Mouse (Mus musculus) liver, embryonic 14.5 days (tissue): ENCODE results near the gene Thsd4. TPM values are rescaled to one million over a fixed set of nuclear protein-coding genes. Genes with fewer than 3 reads are reported as not detected.

ENCODE experiments used
- ATAC-seq: fragments of 200-750 bp; cut with Nextera tagmentation; 2 replicates; pipeline ENCODE4 v1.8.0; 2017; ENCODE audit warnings: moderate number of reproducible peaks, mild to moderate bottlenecking, moderate library complexity; ENCODE audit not compliant: insufficient read depth
- DNase-seq, 3 experiments: peaks; one replicate each; pipeline ENCODE4 v3.0.0-alpha.2; 2012 to 2013; ENCODE audit warnings: low read depth in 3 of 3, low spot score in 3 of 3
- H3K27ac ChIP-seq: fragments of 300-500 bp; sonication (generic); 2 replicates; pipeline ENCODE4 v1.5.1; 2014; ENCODE audit warnings: moderate library complexity, mild to moderate bottlenecking, control low read depth, inconsistent platforms
- H3K27me3 ChIP-seq: fragments of 300-500 bp; sonication (generic); 2 replicates; pipeline ENCODE4 v1.6.1; 2014; ENCODE audit warnings: mild to moderate bottlenecking, low read length, moderate library complexity; ENCODE audit not compliant: control insufficient read depth, insufficient read depth
- H3K36me3 ChIP-seq: fragments of 300-500 bp; sonication (generic); replicated peaks from 2 replicates; pipeline ENCODE4 v1.6.1; 2014; ENCODE audit warnings: low read depth; ENCODE audit not compliant: control insufficient read depth, insufficient read depth
- H3K4me1 ChIP-seq, 2 experiments: fragments of 200-500 bp in 1 of 2; fragments of 300-500 bp in 1 of 2; sonication (generic) in 1 of 2; replicated peaks; 2 replicates each; pipeline ENCODE4 v1.6.1; 2012 to 2014; ENCODE audit warnings: antibody characterized with exemption in 1 of 2, inconsistent platforms in 1 of 2, low read length in 1 of 2; ENCODE audit not compliant: control insufficient read depth in 2 of 2, insufficient read depth in 2 of 2
- H3K4me2 ChIP-seq: fragments of 300-500 bp; sonication (generic); 2 replicates; pipeline ENCODE4 v1.6.1; 2014; ENCODE audit warnings: low read depth, mild to moderate bottlenecking, control low read depth, moderate library complexity
- H3K4me3 ChIP-seq, 2 experiments: fragments of 200-500 bp in 1 of 2; fragments of 300-500 bp in 1 of 2; sonication (generic) in 1 of 2; 2 replicates each; pipeline ENCODE4 v1.5.1; 2012 to 2014; ENCODE audit warnings: low read depth in 2 of 2, low read length in 2 of 2, mild to moderate bottlenecking in 2 of 2, control low read depth in 1 of 2, inconsistent platforms in 1 of 2, moderate library complexity in 1 of 2; ENCODE audit not compliant: insufficient read depth in 1 of 2
- H3K9ac ChIP-seq: fragments of 300-500 bp; sonication (generic); replicated peaks from 2 replicates; pipeline ENCODE4 v1.6.1; 2014; ENCODE audit warnings: mild to moderate bottlenecking, control low read depth, moderate library complexity
- H3K9me3 ChIP-seq: fragments of 300-500 bp; sonication (generic); 2 replicates; pipeline ENCODE4 v1.6.1; 2016; ENCODE audit warnings: low read length, mixed read lengths; ENCODE audit not compliant: control insufficient read depth
- CTCF ChIP-seq: IDR thresholded peaks from 2 replicates; pipeline ENCODE4 v1.5.1; 2016; ENCODE audit warnings: antibody characterized with exemption, low read depth, control low read depth
- EP300 ChIP-seq: IDR thresholded peaks from 2 replicates; pipeline ENCODE4 v1.6.1; 2016; ENCODE audit warnings: antibody characterized with exemption, low read depth
- WGBS: fragments of 180-500 bp; shearing (Covaris S2); extraction: QIAGEN DNeasy Blood & Tissue Kit; methylation state at CpG from one replicate; pipeline ENCODE4 v1.1.7; 2014; ENCODE audit not compliant: insufficient replicate concordance; 5-methylcytosine and 5-hydroxymethylcytosine counted together
- polyA plus RNA-seq, 2 experiments: library from polyadenylated mRNA; depleted of rRNA in 1 of 2; stranded (reverse) in 1 of 2; unstranded in 1 of 2; fragments of >200 nt; fragmentation: Nextera tagmentation in 1 of 2; extraction: Ambion mirVana in 1 of 2; gene quantifications; 2 replicates each; pipeline versions ENCODE4 v1.2.1 to v1.2.3; 2012 to 2014

The Thsd4 gene
- polyA plus RNA-seq, 2 experiments: 0.43 to 0.48 TPM

DNA sequence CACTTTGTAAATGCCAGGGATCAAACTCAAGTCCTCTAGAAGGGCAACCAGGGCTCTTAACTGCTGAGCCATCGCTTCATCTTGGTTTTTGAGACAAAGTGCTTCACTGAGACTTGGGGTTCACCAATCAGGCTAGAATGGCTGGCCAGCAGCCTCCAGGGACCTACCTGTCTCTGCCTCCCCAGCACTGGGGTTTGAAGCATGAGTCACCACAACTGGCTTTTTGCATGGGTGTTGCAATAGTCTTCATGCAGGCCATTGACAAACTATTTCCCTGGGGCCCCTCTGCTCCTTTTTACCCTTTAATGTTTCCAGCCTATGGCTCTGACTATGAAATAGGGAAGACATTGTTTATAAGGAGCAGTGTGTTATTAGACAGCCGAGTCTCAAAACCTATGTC, 6.0 kb upstream of the Thsd4 start:
- Histone ChIP-seq H3K36me3 (no peaks in the 10 kb centered on the region), H3K27me3 (no peaks in the 10 kb centered on the region; the same call in 1 of the 2 replicates), H3K4me1 (no peaks in the 10 kb centered on the region), H3K9me3 (no peaks in the 10 kb centered on the region), H3K4me3 (no peak overlapping the region), H3K9ac (no peak overlapping the region), H3K27ac (no peak overlapping the region), H3K4me2 (no peak overlapping the region)
- DNase-seq (no peak), ATAC-seq (no peak)
- WGBS: 65% methylated on average over 2 of the region's 2 CpGs
- TF ChIP-seq EP300 (no peak), CTCF (no peak)

DNA sequence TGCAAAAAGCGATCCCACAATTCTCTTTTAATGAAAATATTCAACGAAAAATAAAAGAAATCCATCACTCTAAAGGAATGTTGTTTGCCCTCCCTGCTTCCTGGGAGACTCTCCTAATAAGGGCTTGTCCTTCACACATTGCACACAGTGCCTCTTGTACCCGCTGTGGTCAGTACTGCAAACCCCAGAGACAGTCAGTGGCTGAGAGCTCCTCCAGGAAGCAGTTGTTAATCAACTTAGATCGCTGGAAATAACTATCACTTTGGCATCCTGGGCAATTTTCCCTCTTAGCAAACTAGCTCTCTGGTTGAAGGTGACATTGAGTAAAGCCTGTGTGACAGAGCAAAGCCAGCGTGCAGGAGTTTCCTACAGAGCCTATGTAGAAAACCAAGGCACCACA, 5.2 kb upstream of the Thsd4 start:
- TF ChIP-seq CTCF (no peak), EP300 (no peak)
- H3K9me3 ChIP-seq: no peaks in the 10 kb centered on the region
- H3K4me1 ChIP-seq: no peaks in the 10 kb centered on the region
- WGBS: 43% methylated on average over 5 of the region's 5 CpGs
- H3K27me3 ChIP-seq: peaks cover under 1% of the 10 kb centered on the region; the same call in 1 of the 2 replicates
- H3K4me3 ChIP-seq: no peak overlapping the region
- ATAC-seq: no peak
- DNase-seq: no peak
- no peaks in the 10 kb centered on the region for H3K36me3 ChIP-seq
- H3K9ac ChIP-seq: no peak overlapping the region
- no peak overlapping the region for H3K27ac ChIP-seq
- H3K4me2 ChIP-seq: no peak overlapping the region

DNA sequence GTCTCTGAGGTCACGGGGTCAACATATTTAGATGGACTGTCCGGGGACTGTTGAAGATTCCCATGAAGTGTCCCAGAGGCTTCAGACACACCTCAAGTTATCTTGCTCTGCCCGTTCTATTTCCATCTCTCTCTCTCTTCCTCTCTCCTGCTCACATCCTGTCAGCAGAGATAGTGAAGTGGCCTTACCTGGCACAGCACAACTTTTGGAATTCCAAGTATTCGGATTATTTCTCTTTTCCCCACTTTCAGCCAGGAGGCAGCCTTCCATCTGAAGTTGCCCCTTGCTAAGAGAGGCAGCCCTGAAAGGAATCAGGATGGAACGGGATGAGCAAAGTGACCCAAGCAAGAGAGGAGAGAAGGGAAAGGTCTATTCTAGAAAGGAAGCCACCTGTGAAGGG, 4.3 kb upstream of the Thsd4 start:
- no peak overlapping the region for H3K4me3 ChIP-seq
- H3K9me3 ChIP-seq: no peaks in the 10 kb centered on the region
- H3K4me1 ChIP-seq: no peaks in the 10 kb centered on the region
- no peak overlapping the region for H3K9ac ChIP-seq
- TF ChIP-seq CTCF (no peak), EP300 (no peak)
- ATAC-seq (no peak), DNase-seq (no peak)
- no peak overlapping the region for H3K27ac ChIP-seq
- H3K36me3 ChIP-seq: no peaks in the 10 kb centered on the region
- WGBS: 56% methylated on average over 5 of the region's 5 CpGs
- H3K4me2 ChIP-seq: no peak overlapping the region
- peaks cover 7% of the 10 kb centered on the region for H3K27me3 ChIP-seq

DNA sequence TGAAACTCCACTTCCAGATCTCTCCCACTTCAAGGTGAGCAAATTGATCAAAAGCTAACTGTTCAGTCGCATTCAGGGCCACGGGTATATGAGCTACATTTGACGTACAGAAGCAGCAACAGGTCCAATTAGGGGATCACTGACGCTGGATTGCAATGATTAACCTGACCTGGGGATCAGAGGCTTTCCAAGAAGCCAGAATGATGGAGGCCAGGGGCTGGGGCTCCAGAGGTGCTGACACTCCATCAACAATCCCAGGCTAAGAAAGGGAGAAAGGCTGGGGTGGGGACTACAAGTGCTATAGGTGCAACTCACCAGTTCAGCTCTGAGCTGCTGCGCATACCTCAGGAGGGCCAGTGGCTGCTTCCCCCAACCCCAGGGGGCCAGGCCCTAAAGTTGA, 703 bp downstream of the Thsd4 start:
- DNase-seq: no peak
- peaks cover 0 to 4% of the 10 kb centered on the region in 2 experiments; a peak in 2 of 4 replicates for H3K4me1 ChIP-seq
- TF ChIP-seq EP300 (no peak), CTCF (no peak)

DNA sequence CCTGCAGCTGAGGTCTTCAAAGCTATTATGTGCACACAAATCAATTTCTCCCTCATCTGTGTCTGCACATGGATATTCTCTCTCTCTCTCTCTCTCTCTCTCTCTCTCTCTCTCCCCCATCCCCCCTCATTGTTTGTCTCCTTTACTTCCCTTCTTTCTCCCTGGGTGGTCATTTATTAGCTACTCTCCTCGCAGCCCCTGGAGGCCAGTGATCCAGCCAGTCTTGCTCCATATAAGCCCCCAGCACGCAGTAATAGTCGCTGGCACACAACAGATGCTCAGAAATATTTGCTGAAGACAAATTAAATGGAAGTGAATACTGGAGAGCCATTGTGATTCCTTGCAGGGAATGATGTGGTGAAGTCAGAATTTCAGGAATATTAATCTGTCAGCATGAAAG, 2.2 kb downstream of the Thsd4 start:
- ATAC-seq (no peak), DNase-seq (no peak)
- Histone ChIP-seq H3K4me3 (no peak overlapping the region), H3K4me2 (no peak overlapping the region), H3K36me3 (no peaks in the 10 kb centered on the region), H3K9me3 (no peaks in the 10 kb centered on the region), H3K4me1 (peaks cover 0 to 4% of the 10 kb centered on the region in 2 experiments; a peak in 2 of 4 replicates), H3K27me3 (peaks cover 15% of the 10 kb centered on the region), H3K27ac (no peak overlapping the region), H3K9ac (no peak overlapping the region)
- TF ChIP-seq EP300 (no peak), CTCF (no peak)
- 36% methylated on average over 3 of the region's 3 CpGs for WGBS

More for the DNA sequence above, 703 bp downstream of the Thsd4 start:
- Histone ChIP-seq H3K27ac (no peak overlapping the region), H3K4me3 (peak overlapping the region in 1 of 2 experiments; percentile 39; a peak in 1 of 4 replicates), H3K9me3 (no peaks in the 10 kb centered on the region), H3K9ac (no peak overlapping the region), H3K4me2 (peak overlapping the region; percentile 31), H3K27me3 (peaks cover 15% of the 10 kb centered on the region), H3K36me3 (no peaks in the 10 kb centered on the region)
- WGBS: 36% methylated on average over 5 of the region's 5 CpGs
- ATAC-seq: no peak

DNA sequence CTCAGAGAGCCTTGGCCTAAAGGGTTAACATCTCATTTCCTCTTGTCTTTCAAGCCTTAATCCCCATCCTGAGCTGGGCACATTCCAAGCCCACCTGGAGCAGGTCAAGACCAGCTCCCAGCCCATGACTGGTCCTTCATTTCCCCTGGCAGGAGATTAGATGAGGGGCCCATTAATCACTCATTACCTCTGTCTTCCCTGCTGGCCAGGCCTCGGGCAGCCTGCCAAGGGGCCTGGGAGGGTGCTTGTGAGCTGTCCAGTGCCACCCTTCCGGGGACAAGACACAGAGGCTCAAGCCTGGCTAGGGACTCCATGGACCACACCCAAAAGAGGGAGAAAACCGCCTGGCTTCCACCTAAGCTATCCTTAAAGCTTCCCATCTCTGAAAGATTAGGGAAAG, 3.6 kb downstream of the Thsd4 start:
- no peak overlapping the region for H3K9ac ChIP-seq
- H3K4me3 ChIP-seq: no peak overlapping the region
- H3K4me2 ChIP-seq: no peak overlapping the region
- no peaks in the 10 kb centered on the region for H3K9me3 ChIP-seq
- TF ChIP-seq CTCF (no peak), EP300 (no peak)
- no peak overlapping the region for H3K27ac ChIP-seq
- ATAC-seq (no peak), DNase-seq (no peak)
- H3K36me3 ChIP-seq: no peaks in the 10 kb centered on the region
- WGBS: 35% methylated on average over 3 of the region's 3 CpGs
- H3K27me3 ChIP-seq: peaks cover 15% of the 10 kb centered on the region
- H3K4me1 ChIP-seq: peaks cover 0 to 4% of the 10 kb centered on the region in 2 experiments; a peak in 2 of 4 replicates
